Mouse (Mus musculus): Measurements from ENCODE around the gene Ankmy2.

Gene Ankmy2

GRCm38 (mm10) chr12:36156637-36157303 lies at the start of gene Ankmy2:
Gene Ankmy2 (plus strand): TSS chr12:36157114.
- in situ Hi-C loops (cut with MseI, MboI): no loop called here

- in situ Hi-C loops (cut with MseI, MboI): no loop called here
Observed at GRCm38 (mm10) chr12:36108442-36108841, 48.5 kb upstream of the Ankmy2 start.

GRCm38 (mm10) chr12:36110457-36110856 lies 46.5 kb upstream of the Ankmy2 start:
- in situ Hi-C loops (cut with MseI, MboI): no loop called here

- in situ Hi-C loops (cut with MseI, MboI): no loop called here
Observed at GRCm38 (mm10) chr12:36111110-36111509, 45.8 kb upstream of the Ankmy2 start.

GRCm38 (mm10) chr12:36112081-36112480 lies 44.8 kb upstream of the Ankmy2 start:
- in situ Hi-C loops (cut with MseI, MboI): no loop called here

- in situ Hi-C loops (cut with MseI, MboI): no loop called here
Observed at GRCm38 (mm10) chr12:36117161-36117560, 39.8 kb upstream of the Ankmy2 start.

- in situ Hi-C loops (cut with MseI, MboI): no loop called here
Observed at GRCm38 (mm10) chr12:36119244-36119643, 37.7 kb upstream of the Ankmy2 start.

GRCm38 (mm10) chr12:36126049-36126448 lies 30.9 kb upstream of the Ankmy2 start:
- in situ Hi-C loops (cut with MseI, MboI): no loop called here

GRCm38 (mm10) chr12:36129826-36130225 lies 27.1 kb upstream of the Ankmy2 start:
- in situ Hi-C loops (cut with MseI, MboI): no loop called here

GRCm38 (mm10) chr12:36132254-36132653 lies 24.7 kb upstream of the Ankmy2 start:
- in situ Hi-C loops (cut with MseI, MboI): no loop called here

- in situ Hi-C loops (cut with MseI, MboI): no loop called here
Observed at GRCm38 (mm10) chr12:36132668-36133067, 24.2 kb upstream of the Ankmy2 start.

- in situ Hi-C loops (cut with MseI, MboI): no loop called here
Observed at GRCm38 (mm10) chr12:36133547-36133946, 23.4 kb upstream of the Ankmy2 start.

GRCm38 (mm10) chr12:36134111-36134510 lies 22.8 kb upstream of the Ankmy2 start:
- in situ Hi-C loops (cut with MseI, MboI): no loop called here

GRCm38 (mm10) chr12:36135409-36135808 lies 21.5 kb upstream of the Ankmy2 start:
- in situ Hi-C loops (cut with MseI, MboI): no loop called here

- in situ Hi-C loops (cut with MseI, MboI): no loop called here
Observed at GRCm38 (mm10) chr12:36136285-36136684, 20.6 kb upstream of the Ankmy2 start.

GRCm38 (mm10) chr12:36137192-36137591 lies 19.7 kb upstream of the Ankmy2 start:
- in situ Hi-C loops (cut with MseI, MboI): no loop called here

GRCm38 (mm10) chr12:36140401-36140800 lies 16.5 kb upstream of the Ankmy2 start:
- in situ Hi-C loops (cut with MseI, MboI): no loop called here

- in situ Hi-C loops (cut with MseI, MboI): no loop called here
Observed at GRCm38 (mm10) chr12:36146230-36147011, 10.5 kb upstream of the Ankmy2 start.

- in situ Hi-C loops (cut with MseI, MboI): no loop called here
Observed at GRCm38 (mm10) chr12:36150265-36150664, 6.6 kb upstream of the Ankmy2 start.

- in situ Hi-C loops (cut with MseI, MboI): no loop called here
Observed at GRCm38 (mm10) chr12:36150737-36151136, 6.2 kb upstream of the Ankmy2 start.

- in situ Hi-C loops (cut with MseI, MboI): no loop called here
Observed at GRCm38 (mm10) chr12:36155141-36155641, 1.7 kb upstream of the Ankmy2 start.

GRCm38 (mm10) chr12:36156101-36156636 lies 745 bp upstream of the Ankmy2 start:
- in situ Hi-C loops (cut with MseI, MboI): no loop called here

GRCm38 (mm10) chr12:36157304-36157637 lies 357 bp downstream of the Ankmy2 start:
- in situ Hi-C loops (cut with MseI, MboI): no loop called here
